In genomic region chr12:117586124-117586523, GRCm38 (mm10) we compare ENCODE assay signal across 8 mouse cellular contexts.
A peak's percentile ranks its signal among the peaks of the same experiment; 100 is the strongest.
DNase-seq lines count a peak whose midpoint lies in the region; ATAC-seq and TF ChIP-seq lines count a peak whose summit lies in the region.
"Had no signal": no experiment of that assay in that cellular context is flagged by ENCODE, and none has a peak within 500 bp of the region (broad histone marks: within the 10 kb centered on the region; RNA-seq: fewer than 3 reads in every experiment).

No protein-coding gene starts in this region.

- WGBS in embryonic facial prominence, embryonic 14.5 days: 26% methylated on average over 1 of the region's 1 CpGs

- peak; percentile 12 to 42 (median 12); a peak in 3 of 6 replicates for TF ChIP-seq CTCF in MEL (IDR thresholded peaks at IDR 0.05 in 2 of 3, conservative IDR thresholded peaks at IDR 0.05 in 1 of 3; ENCODE audit: control insufficient read depth in 1 of 3, insufficient read depth in 1 of 3, low read depth in 2 of 3, low read length in 3 of 3, poor library complexity in 1 of 3, severe bottlenecking in 1 of 3)

- peak; percentile 26 for DNase-seq in MEL (ENCODE audit: low read depth, low spot score)
- DNase-seq in adrenal gland, postnatal 10 days: peak; percentile 82
- DNase-seq in embryonic facial prominence, embryonic 14.5 days (ENCODE audit: low spot score): peak; percentile 54
- peak; percentile 82 for DNase-seq in heart, postnatal 4 days
- peak; percentile 71 to 78 for DNase-seq in layer of hippocampus, postnatal 36 days
- peak; percentile 69 to 78 for DNase-seq in spleen, postnatal 36 days (ENCODE audit: low spot score in 2 of 2)

- no peaks in the 10 kb centered on the region for H3K27me3 ChIP-seq in MEL (ENCODE audit: control insufficient read depth in 1 of 2, insufficient read depth in 2 of 2, low read length in 2 of 2)
- H3K27me3 ChIP-seq in embryonic facial prominence, embryonic 14.5 days (replicated peaks; ENCODE audit: control insufficient read depth, insufficient read depth, low read length): no peaks in the 10 kb centered on the region
- H3K27me3 ChIP-seq: megakaryocyte, embryonic 14.5 days had no signal

- no peaks in the 10 kb centered on the region for H3K4me1 ChIP-seq in MEL (ENCODE audit: control insufficient read depth in 1 of 2, insufficient read depth in 2 of 2, low read length in 2 of 2)
- H3K4me1 ChIP-seq in embryonic facial prominence, embryonic 14.5 days (ENCODE audit: control insufficient read depth, insufficient read depth, low read length): no peaks in the 10 kb centered on the region
- H3K4me1 ChIP-seq: megakaryocyte, embryonic 14.5 days had no signal

- H3K79me2 ChIP-seq in MEL (ENCODE audit: control insufficient read depth, insufficient read depth, low read length, poor library complexity): no peaks in the 10 kb centered on the region

- peak; percentile 79; the same call in 1 of the 2 replicates for ATAC-seq in embryonic facial prominence, embryonic 14.5 days (ENCODE audit: low read depth)
- ATAC-seq in megakaryocyte-erythroid progenitor cell, adult 5-6 weeks (replicated peaks; ENCODE audit: low FRiP score, low TSS enrichment, poor library complexity, severe bottlenecking): peak; percentile 86

- H3K4me3 ChIP-seq in MEL (ENCODE audit: control insufficient read depth in 1 of 2, insufficient read depth in 1 of 2, low read depth in 2 of 2, low read length in 2 of 2): no peak overlapping the region
- no peak overlapping the region for H3K4me3 ChIP-seq in embryonic facial prominence, embryonic 14.5 days (ENCODE audit: low read depth, low read length)
- H3K4me3 ChIP-seq: megakaryocyte, embryonic 14.5 days had no signal

- no peak overlapping the region for H3K4me2 ChIP-seq in embryonic facial prominence, embryonic 14.5 days (ENCODE audit: low read depth, low read length)

- no peak for TF ChIP-seq POLR2A in MEL (IDR thresholded peaks at IDR 0.05; ENCODE audit: control insufficient read depth in 1 of 2, insufficient read depth in 1 of 2, low read depth in 1 of 2, low read length in 2 of 2, poor library complexity in 1 of 2)

- TF ChIP-seq EP300 in MEL (IDR thresholded peaks at IDR 0.05; ENCODE audit: low read depth in 1 of 2, low read length in 2 of 2): no peak

- no peak overlapping the region for H3K9ac ChIP-seq in MEL (ENCODE audit: control insufficient read depth, low read depth, low read length, poor library complexity, severe bottlenecking)
- H3K9ac ChIP-seq in embryonic facial prominence, embryonic 14.5 days (ENCODE audit: low read depth, low read length): no peak overlapping the region

- peak; percentile 9; the same call in 1 of the 2 replicates for TF ChIP-seq RAD21 in MEL (IDR thresholded peaks at IDR 0.05; ENCODE audit: low read depth, low read length)

- H3K27ac ChIP-seq in MEL (ENCODE audit: control insufficient read depth, low read depth, low read length): no peak overlapping the region
- H3K27ac ChIP-seq in embryonic facial prominence, embryonic 14.5 days (replicated peaks; ENCODE audit: low read depth, low read length): no peak overlapping the region

- H3K9me3 ChIP-seq in MEL (replicated peaks; ENCODE audit: insufficient read depth, low read length): no peaks in the 10 kb centered on the region; the same call in 1 of the 2 replicates
- H3K9me3 ChIP-seq in embryonic facial prominence, embryonic 14.5 days (ENCODE audit: control insufficient read depth, low read length): no peaks in the 10 kb centered on the region
- H3K9me3 ChIP-seq: megakaryocyte, embryonic 14.5 days had no signal

- H3K36me3 ChIP-seq in MEL (ENCODE audit: control insufficient read depth in 1 of 2, insufficient read depth in 2 of 2, low read length in 2 of 2): no peaks in the 10 kb centered on the region
- no peaks in the 10 kb centered on the region for H3K36me3 ChIP-seq in embryonic facial prominence, embryonic 14.5 days (ENCODE audit: control insufficient read depth, insufficient read depth, low read length)

TF ChIP-seq in MEL, 35 proteins besides CTCF, POLR2A, EP300 and RAD21:
- TF ChIP-seq USF2 (IDR thresholded peaks at IDR 0.05; ENCODE audit: borderline replicate concordance in 1 of 2, insufficient read depth in 1 of 2, low read depth in 1 of 2, low read length in 2 of 2) (no peak), SMC3 (IDR thresholded peaks at IDR 0.05; ENCODE audit: low read depth, low read length) (0 out of 2 replicates have a peak, but pooled peaks have one; percentile 4)

Comparison
In these comparisons a context has a peak if more than half of its experiments do, and no peak if none do; other contexts are left out.
1. DNase-seq: peak in every context shown above with its lines; median percentile 82 in adrenal gland, postnatal 10 days; 82 in heart, postnatal 4 days; 74 in layer of hippocampus, postnatal 36 days; 74 in spleen, postnatal 36 days; 54 in embryonic facial prominence, embryonic 14.5 days; 26 in MEL.